Mouse (Mus musculus) 416B (cell line): ENCODE measurements at regions not wholly inside any gene's neighbourhood (a gene's known extent, or its start where the extent isn't known, plus 50 kb on each side); places are given as distances from the start of the nearest gene placed in this dataset.

ENCODE experiments used
- DNase-seq: peaks from one replicate; pipeline ENCODE4 v3.0.0; 2011; ENCODE audit warnings: low read depth

- DNase-seq, result no peak
These were observed 76.5 kb downstream of the Gja1 start for GRCm38 (mm10) chr10:56453578-56454069.

GRCm38 (mm10) chr10:56455867-56456468 is 78.8 kb downstream of the Gja1 start:
- peak; percentile 43 for DNase-seq

- no peak for DNase-seq
These were observed 91.4 kb downstream of the Gja1 start for GRCm38 (mm10) chr10:56468537-56468936.

- no peak for DNase-seq
These were observed 92.0 kb downstream of the Gja1 start for GRCm38 (mm10) chr10:56468993-56469712.

GRCm38 (mm10) chr10:56469895-56470294 is 92.8 kb downstream of the Gja1 start:
- DNase-seq, result no peak

GRCm38 (mm10) chr10:56474951-56475350 is 97.8 kb downstream of the Gja1 start:
- no peak for DNase-seq

GRCm38 (mm10) chr10:56482156-56482716 is 105.1 kb downstream of the Gja1 start:
- DNase-seq, result peak; percentile 58

- no peak for DNase-seq
These were observed 107.8 kb downstream of the Gja1 start for GRCm38 (mm10) chr10:56484931-56485330.

- no peak for DNase-seq
These were observed 108.6 kb downstream of the Gja1 start for GRCm38 (mm10) chr10:56485746-56486145.

- DNase-seq, result peak; percentile 81
These were observed 109.5 kb downstream of the Gja1 start for GRCm38 (mm10) chr10:56486584-56486983.

GRCm38 (mm10) chr10:56493461-56493860 is 116.3 kb downstream of the Gja1 start:
- no peak for DNase-seq

- no peak for DNase-seq
These were observed 118.2 kb downstream of the Gja1 start for GRCm38 (mm10) chr10:56495352-56495751.

- DNase-seq, result no peak
These were observed 141.9 kb downstream of the Gja1 start for GRCm38 (mm10) chr10:56519041-56519440.

- no peak for DNase-seq
These were observed 148.7 kb downstream of the Gja1 start for GRCm38 (mm10) chr10:56525791-56526190.

- DNase-seq, result no peak
These were observed 160.0 kb downstream of the Gja1 start for GRCm38 (mm10) chr10:56537091-56537490.

GRCm38 (mm10) chr10:56539827-56540511 is 162.8 kb downstream of the Gja1 start:
- DNase-seq, result no peak

GRCm38 (mm10) chr10:56542106-56542505 is 165.0 kb downstream of the Gja1 start:
- DNase-seq, result no peak

GRCm38 (mm10) chr10:56545989-56546388 is 168.9 kb downstream of the Gja1 start:
- no peak for DNase-seq

GRCm38 (mm10) chr10:56546824-56547223 is 169.7 kb downstream of the Gja1 start:
- DNase-seq, result no peak

GRCm38 (mm10) chr10:56547825-56548224 is 170.7 kb downstream of the Gja1 start:
- no peak for DNase-seq

- no peak for DNase-seq
These were observed 189.8 kb downstream of the Gja1 start for GRCm38 (mm10) chr10:56566836-56567442.

GRCm38 (mm10) chr10:56582065-56582464 is 204.9 kb downstream of the Gja1 start:
- DNase-seq, result peak; percentile 8
